Mouse (Mus musculus): ENCODE results near the gene Stard13. TPM values are rescaled to one million over a fixed set of nuclear protein-coding genes. Genes with fewer than 3 reads are reported as not detected.

The Stard13 gene
- total RNA-seq, 2 experiments from 2014 or later: 5.9 to 6.1 TPM

- intact Hi-C loops (cut with DNase I): loop anchor here (2.0 kb wide), 1 partner anchor 39 kb away; no protein-coding TSS in a partner anchor
- peak in 1 of 2 experiments; percentile 47 for DNase-seq
These were observed 2.2 kb downstream of the Stard13 start for GRCm38 (mm10) chr5:151231411-151231810.

GRCm38 (mm10) chr5:151230427-151230826 lies 3.2 kb downstream of the Stard13 start:
- no peak for DNase-seq
- intact Hi-C loops (cut with DNase I): loop anchor here (2.0 kb wide), 1 partner anchor 38 kb away; no protein-coding TSS in a partner anchor

GRCm38 (mm10) chr5:151228367-151229005 lies 5.2 kb downstream of the Stard13 start:
- intact Hi-C loops (cut with DNase I): no loop called here
- DNase-seq: no peak

- no peak for DNase-seq
- intact Hi-C loops (cut with DNase I): no loop called here
These were observed 9.8 kb downstream of the Stard13 start for GRCm38 (mm10) chr5:151223696-151224366.

GRCm38 (mm10) chr5:151222791-151223190 lies 10.8 kb downstream of the Stard13 start:
- intact Hi-C loops (cut with DNase I): no loop called here

GRCm38 (mm10) chr5:151218689-151219115 lies 14.9 kb downstream of the Stard13 start:
- DNase-seq: no peak

More at GRCm38 (mm10) chr5:151222791-151223190, 10.8 kb downstream of the Stard13 start:
- no peak for DNase-seq

GRCm38 (mm10) chr5:151213097-151213496 lies 20.5 kb downstream of the Stard13 start:
- intact Hi-C loops (cut with DNase I): no loop called here
- no peak for DNase-seq

More at GRCm38 (mm10) chr5:151218689-151219115, 14.9 kb downstream of the Stard13 start:
- intact Hi-C loops (cut with DNase I): no loop called here

- intact Hi-C loops (cut with DNase I): no loop called here
- no peak for DNase-seq
These were observed 22.8 kb downstream of the Stard13 start for GRCm38 (mm10) chr5:151210869-151211268.

GRCm38 (mm10) chr5:151210060-151210459 lies 23.6 kb downstream of the Stard13 start:
- DNase-seq: no peak
- intact Hi-C loops (cut with DNase I): no loop called here

GRCm38 (mm10) chr5:151205017-151205416 lies 28.6 kb downstream of the Stard13 start:
- DNase-seq: no peak
- intact Hi-C loops (cut with DNase I): no loop called here

- DNase-seq: no peak
- intact Hi-C loops (cut with DNase I): no loop called here
These were observed 30.7 kb downstream of the Stard13 start for GRCm38 (mm10) chr5:151202925-151203324.

GRCm38 (mm10) chr5:151201220-151201619 lies 32.4 kb downstream of the Stard13 start:
- intact Hi-C loops (cut with DNase I): no loop called here

GRCm38 (mm10) chr5:151199235-151199634 lies 34.4 kb downstream of the Stard13 start:
- intact Hi-C loops (cut with DNase I): no loop called here

More at GRCm38 (mm10) chr5:151201220-151201619, 32.4 kb downstream of the Stard13 start:
- no peak for DNase-seq

GRCm38 (mm10) chr5:151196603-151197272 lies 36.9 kb downstream of the Stard13 start:
- intact Hi-C loops (cut with DNase I): no loop called here
- no peak for DNase-seq

More at GRCm38 (mm10) chr5:151199235-151199634, 34.4 kb downstream of the Stard13 start:
- no peak for DNase-seq

- no peak for DNase-seq
- intact Hi-C loops (cut with DNase I): loop anchor here (2.0 kb wide), 1 partner anchor 37 kb away; no protein-coding TSS in a partner anchor
These were observed 39.6 kb downstream of the Stard13 start for GRCm38 (mm10) chr5:151193885-151194520.

GRCm38 (mm10) chr5:151192266-151192665 lies 41.4 kb downstream of the Stard13 start:
- intact Hi-C loops (cut with DNase I): loop anchor here (2.0 kb wide), 1 partner anchor 39 kb away; no protein-coding TSS in a partner anchor
- no peak for DNase-seq

GRCm38 (mm10) chr5:151190764-151191163 lies 42.9 kb downstream of the Stard13 start:
- DNase-seq: no peak
- intact Hi-C loops (cut with DNase I): no loop called here

- DNase-seq: peak; percentile 46 to 47
- intact Hi-C loops (cut with DNase I): loop anchor here (5.0 kb wide), 1 partner anchor 48 kb away; no protein-coding TSS in a partner anchor
These were observed 43.8 kb downstream of the Stard13 start for GRCm38 (mm10) chr5:151189789-151190378.

GRCm38 (mm10) chr5:151189321-151189720 lies 44.3 kb downstream of the Stard13 start:
- intact Hi-C loops (cut with DNase I): loop anchor here (5.0 kb wide), 1 partner anchor 47 kb away; no protein-coding TSS in a partner anchor
- no peak for DNase-seq

- intact Hi-C loops (cut with DNase I): loop anchor here (5.0 kb wide), 1 partner anchor 46 kb away; no protein-coding TSS in a partner anchor
- no peak for DNase-seq
These were observed 45.0 kb downstream of the Stard13 start for GRCm38 (mm10) chr5:151188659-151189058.

Data from gastrocnemius, postnatal 36 days (tissue).